Mouse (Mus musculus) lung, postnatal 0 days (tissue): ENCODE results near the gene Txn2. TPM values are rescaled to one million over a fixed set of nuclear protein-coding genes. Genes with fewer than 3 reads are reported as not detected.

Experiments
- ATAC-seq: fragments of 200-750 bp; cut with Nextera tagmentation; 2 replicates; pipeline ENCODE4 v1.8.0; 2017; ENCODE audit warnings: moderate library complexity
- DNase-seq: peaks from one replicate; pipeline ENCODE4 v3.0.0-alpha.2; 2016; ENCODE audit warnings: low spot score
- H3K27ac ChIP-seq: fragments of 300-500 bp; sonication (generic); 2 replicates; pipeline ENCODE4 v1.5.1; 2014; ENCODE audit warnings: antibody characterized with exemption, mild to moderate bottlenecking, low read length, mixed read lengths
- H3K27me3 ChIP-seq: fragments of 300-500 bp; sonication (generic); replicated peaks from 2 replicates; pipeline ENCODE4 v1.6.1; 2014; ENCODE audit warnings: low read length, mixed read lengths; ENCODE audit not compliant: insufficient read depth
- H3K36me3 ChIP-seq: fragments of 300-500 bp; sonication (generic); 2 replicates; pipeline ENCODE4 v1.6.1; 2014; ENCODE audit warnings: low read length, mixed read lengths; ENCODE audit not compliant: insufficient read depth
- H3K4me1 ChIP-seq: fragments of 300-500 bp; sonication (generic); 2 replicates; pipeline ENCODE4 v1.6.1; 2014; ENCODE audit warnings: antibody characterized with exemption, low read depth, low read length, mixed read lengths; ENCODE audit not compliant: insufficient read depth
- H3K4me2 ChIP-seq: fragments of 300-500 bp; sonication (generic); replicated peaks from 2 replicates; pipeline ENCODE4 v1.6.1; 2014; ENCODE audit warnings: low read depth, mild to moderate bottlenecking, low read length, moderate library complexity, mixed read lengths
- H3K4me3 ChIP-seq: fragments of 300-500 bp; sonication (generic); 2 replicates; pipeline ENCODE4 v1.5.1; 2014; ENCODE audit warnings: low read depth, low read length
- H3K9ac ChIP-seq: fragments of 300-500 bp; sonication (generic); replicated peaks from 2 replicates; pipeline ENCODE4 v1.6.1; 2014; ENCODE audit warnings: low read depth, mild to moderate bottlenecking
- H3K9me3 ChIP-seq: fragments of 300-500 bp; sonication (generic); 2 replicates; pipeline ENCODE4 v1.6.1; 2016; ENCODE audit warnings: low read length, mixed read lengths
- CTCF ChIP-seq: IDR thresholded peaks from 2 replicates; pipeline ENCODE4 v1.5.1; 2016; ENCODE audit warnings: antibody characterized with exemption, mild to moderate bottlenecking
- EP300 ChIP-seq: IDR thresholded peaks from 2 replicates; pipeline ENCODE4 v1.6.1; 2016; ENCODE audit warnings: antibody characterized with exemption, mild to moderate bottlenecking, control low read depth
- WGBS: fragments of 180-500 bp; shearing (Covaris S2); extraction: QIAGEN DNeasy Blood & Tissue Kit; methylation state at CpG from one replicate; pipeline ENCODE4 v1.1.7; 2014; 5-methylcytosine and 5-hydroxymethylcytosine counted together
- polyA plus RNA-seq: library from polyadenylated mRNA; unstranded; fragments of >200 nt; fragmentation: Nextera tagmentation; extraction: Ambion mirVana; gene quantifications from 2 replicates; pipeline ENCODE4 v1.2.1, GENCODE M21; 2015

Gene Txn2
- polyA plus RNA-seq, 1 experiment from 2014 or later = 122 TPM

GRCm38 (mm10) chr15:77881698-77882097, 47.1 kb downstream of the Txn2 start:
- DNase-seq (peak; percentile 72), ATAC-seq (no peak)
- Histone ChIP-seq H3K4me3 (no peak overlapping the region), H3K4me2 (no peak overlapping the region), H3K4me1 (peaks cover 16% of the 10 kb centered on the region; the same call in 1 of the 2 replicates), H3K9ac (no peak overlapping the region), H3K9me3 (no peaks in the 10 kb centered on the region), H3K27ac (peak overlapping the region; percentile 90), H3K27me3 (no peaks in the 10 kb centered on the region), H3K36me3 (no peaks in the 10 kb centered on the region)
- 29% methylated on average over 5 of the region's 5 CpGs for WGBS
- TF ChIP-seq EP300 (no peak), CTCF (no peak)

GRCm38 (mm10) chr15:77880738-77881137, 48.1 kb downstream of the Txn2 start:
- no peaks in the 10 kb centered on the region for H3K9me3 ChIP-seq
- TF ChIP-seq CTCF (no peak), EP300 (no peak)
- whole genome bisulfite sequencing = 68% methylated on average over 5 of the region's 5 CpGs
- H3K4me2 ChIP-seq = no peak overlapping the region
- H3K9ac ChIP-seq = no peak overlapping the region
- no peak overlapping the region for H3K4me3 ChIP-seq
- ATAC-seq = no peak
- peaks cover 16% of the 10 kb centered on the region; the same call in 1 of the 2 replicates for H3K4me1 ChIP-seq
- H3K36me3 ChIP-seq = no peaks in the 10 kb centered on the region
- H3K27ac ChIP-seq = no peak overlapping the region
- DNase-seq = no peak
- no peaks in the 10 kb centered on the region for H3K27me3 ChIP-seq

GRCm38 (mm10) chr15:77879756-77880155, 49.0 kb downstream of the Txn2 start:
- 86% methylated on average over 3 of the region's 3 CpGs for whole genome bisulfite sequencing
- DNase-seq = no peak

GRCm38 (mm10) chr15:77877209-77877608, 51.6 kb downstream of the Txn2 start:
- Histone ChIP-seq H3K27me3 (no peaks in the 10 kb centered on the region), H3K4me1 (peaks cover 9% of the 10 kb centered on the region; the same call in 1 of the 2 replicates), H3K9ac (no peak overlapping the region), H3K4me3 (no peak overlapping the region), H3K9me3 (no peaks in the 10 kb centered on the region), H3K36me3 (no peaks in the 10 kb centered on the region), H3K4me2 (no peak overlapping the region), H3K27ac (no peak overlapping the region)
- ATAC-seq (no peak), DNase-seq (no peak)
- 60% methylated on average over 2 of the region's 2 CpGs for WGBS
- TF ChIP-seq CTCF (peak; percentile 19; the same call in 1 of the 2 replicates), EP300 (no peak)

More at GRCm38 (mm10) chr15:77879756-77880155, 49.0 kb downstream of the Txn2 start:
- Histone ChIP-seq H3K36me3 (no peaks in the 10 kb centered on the region), H3K27ac (no peak overlapping the region), H3K4me3 (no peak overlapping the region), H3K9me3 (no peaks in the 10 kb centered on the region), H3K9ac (no peak overlapping the region), H3K4me2 (no peak overlapping the region), H3K4me1 (peaks cover 16% of the 10 kb centered on the region; the same call in 1 of the 2 replicates), H3K27me3 (no peaks in the 10 kb centered on the region)
- TF ChIP-seq EP300 (no peak), CTCF (no peak)
- no peak for ATAC-seq

GRCm38 (mm10) chr15:77876716-77877115, 52.1 kb downstream of the Txn2 start:
- H3K4me2 ChIP-seq = no peak overlapping the region
- H3K9ac ChIP-seq = no peak overlapping the region
- WGBS = 63% methylated on average over 3 of the region's 3 CpGs
- H3K27ac ChIP-seq = no peak overlapping the region
- H3K4me3 ChIP-seq = no peak overlapping the region
- H3K27me3 ChIP-seq = no peaks in the 10 kb centered on the region
- ATAC-seq (no peak), DNase-seq (no peak)
- TF ChIP-seq EP300 = no peak
- no peak for TF ChIP-seq CTCF
- no peaks in the 10 kb centered on the region for H3K36me3 ChIP-seq
- H3K9me3 ChIP-seq = no peaks in the 10 kb centered on the region
- H3K4me1 ChIP-seq = 0 out of 2 replicates have a peak, but pooled peaks cover 4% of the 10 kb centered on the region

GRCm38 (mm10) chr15:77875953-77876352, 52.9 kb downstream of the Txn2 start:
- H3K4me2 ChIP-seq = no peak overlapping the region
- ATAC-seq = no peak
- 82% methylated on average over 6 of the region's 6 CpGs for WGBS
- no peaks in the 10 kb centered on the region for H3K9me3 ChIP-seq
- H3K27ac ChIP-seq = no peak overlapping the region
- H3K27me3 ChIP-seq = no peaks in the 10 kb centered on the region
- no peak overlapping the region for H3K9ac ChIP-seq
- H3K36me3 ChIP-seq = no peaks in the 10 kb centered on the region
- no peak for DNase-seq
- TF ChIP-seq CTCF = no peak
- no peak for TF ChIP-seq EP300
- 0 out of 2 replicates have a peak, but pooled peaks cover 4% of the 10 kb centered on the region for H3K4me1 ChIP-seq
- H3K4me3 ChIP-seq = no peak overlapping the region
